Mouse (Mus musculus) spleen, adult 2 months (tissue): ENCODE measurements around the gene Nol4l.

Experiments used
- CTCF ChIP-seq: fragments of 200-500 bp; IDR thresholded peaks from 2 replicates; pipeline ENCODE4 v1.5.1; 2011; ENCODE audit warnings: mild to moderate bottlenecking, inconsistent platforms; ENCODE audit not compliant: insufficient read depth, insufficient read length, insufficient replicate concordance; ENCODE audit errors: extremely low read depth
- POLR2A ChIP-seq: fragments of 200-500 bp; IDR thresholded peaks from 2 replicates; pipeline ENCODE4 v1.6.1; 2011; ENCODE audit warnings: low read depth, low read length, inconsistent platforms

DNA sequence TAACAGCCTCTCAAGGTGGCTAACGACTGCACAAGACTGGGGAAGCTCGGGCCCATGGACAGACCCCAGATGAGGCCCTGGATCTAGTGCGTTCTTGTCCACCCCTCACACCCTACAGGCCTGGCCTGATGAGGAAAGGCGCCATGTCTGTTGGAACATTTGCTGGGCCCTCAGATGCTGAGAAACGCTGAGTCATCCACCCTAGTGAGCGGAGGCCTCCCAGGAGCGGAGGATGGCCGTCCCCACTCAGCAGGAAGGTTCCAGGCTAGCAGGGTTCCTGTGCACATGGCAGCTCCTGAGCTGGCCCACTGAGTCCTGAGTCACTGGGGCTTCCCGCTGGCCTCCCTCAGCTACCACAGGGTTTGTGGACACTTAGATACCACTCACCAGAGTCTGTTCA is 9.7 kb downstream of the Nol4l start:
- TF ChIP-seq CTCF (no peak), POLR2A (no peak)
